Mouse (Mus musculus): ENCODE measurements around the gene Gm20388. TPM values are rescaled to one million over a fixed set of nuclear protein-coding genes. Genes with fewer than 3 reads are reported as not detected.

Gm20388 gene
- total RNA-seq, 2 experiments from 2014 or later = 2.4 to 2.6 TPM

DNA sequence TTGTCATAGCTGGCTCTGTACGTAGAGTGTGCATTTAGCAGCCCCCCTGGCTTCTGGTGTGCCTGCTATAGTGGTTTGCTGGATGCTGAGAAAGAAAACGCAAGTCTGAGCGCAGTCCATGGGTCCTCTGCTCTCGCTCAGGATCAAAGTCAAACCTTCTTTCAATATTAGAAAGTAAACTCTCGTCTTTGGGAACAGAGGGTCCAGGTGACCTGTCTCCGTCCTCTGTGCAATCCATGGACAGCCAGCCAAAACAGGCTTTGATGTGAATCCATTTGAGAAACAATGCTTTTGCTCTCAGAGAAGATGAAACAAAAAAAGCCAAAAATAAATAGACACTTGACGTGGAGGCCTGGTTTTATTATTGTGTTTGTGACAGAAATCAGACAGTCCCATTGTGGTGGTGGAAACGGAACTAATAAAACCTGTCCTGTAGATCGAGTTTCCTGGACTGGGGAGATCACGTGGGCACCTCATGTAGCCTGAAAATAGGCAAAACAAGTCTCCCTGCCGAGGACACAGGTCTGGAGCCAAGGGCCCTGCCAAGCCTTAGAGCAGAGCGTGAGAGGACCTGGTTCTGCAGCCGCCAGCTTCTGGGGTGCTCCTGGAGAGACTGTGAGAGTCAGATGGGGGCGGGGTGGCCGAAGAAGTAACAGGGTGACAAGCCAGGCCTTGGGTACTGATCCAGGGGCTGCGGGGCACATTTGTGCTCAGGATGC lies 3902.7 kb downstream of the Gm20388 start:
- no peak overlapping the region for H3K4me3 ChIP-seq
- TF ChIP-seq CTCF (IDR thresholded peaks at IDR 0.05) = no peak
- intact Hi-C loops (cut with DNase I) = no loop called here
- DNase-seq (ENCODE audit: extremely low spot score in 1 of 2, low spot score in 2 of 2) = no peak
- H3K27ac ChIP-seq = peak overlapping the region; percentile 22

DNA sequence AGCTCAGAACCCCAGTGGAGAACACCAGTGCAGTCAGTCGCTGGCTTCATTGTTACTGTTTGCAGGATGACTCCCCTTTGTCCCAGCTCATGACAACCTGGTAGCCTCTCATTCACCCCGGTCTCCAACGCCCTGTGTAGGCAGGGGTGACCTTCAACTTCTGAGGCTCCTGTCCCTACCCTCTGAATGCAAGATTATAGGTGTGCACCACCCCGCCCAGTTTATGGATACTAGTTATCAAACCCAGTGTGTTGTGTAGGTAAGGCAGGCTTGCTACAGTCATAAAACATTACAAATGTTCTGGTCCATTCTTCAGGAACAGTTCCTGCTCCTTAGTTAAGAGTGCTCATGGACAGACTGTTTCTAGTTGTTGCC lies 3903.2 kb downstream of the Gm20388 start:
- intact Hi-C loops (cut with DNase I) = no loop called here
- no peak for DNase-seq (ENCODE audit: extremely low spot score in 1 of 2, low spot score in 2 of 2)
- no peak for TF ChIP-seq CTCF (IDR thresholded peaks at IDR 0.05)
- Histone ChIP-seq H3K27ac (peak overlapping the region; percentile 22), H3K4me3 (no peak overlapping the region)

DNA sequence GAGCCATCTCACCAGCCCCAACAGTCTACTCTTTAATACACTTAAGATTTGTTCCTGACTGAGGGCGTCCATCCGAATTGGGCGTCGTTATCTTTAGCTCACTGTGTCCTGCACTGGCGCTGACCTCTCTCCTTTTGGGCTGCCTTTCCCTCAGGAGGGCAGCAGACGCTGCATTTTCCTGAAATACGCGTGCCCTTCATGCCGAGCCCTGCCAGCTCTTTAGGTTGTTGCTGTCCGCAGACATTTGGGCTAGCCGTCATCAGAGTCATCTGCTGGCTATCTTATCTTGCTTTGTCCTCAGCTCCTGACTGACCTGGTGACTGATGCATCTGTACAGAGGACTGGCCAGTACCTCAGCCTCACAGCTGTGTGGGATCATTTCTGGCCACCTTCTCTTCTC lies 3904.7 kb downstream of the Gm20388 start:
- Histone ChIP-seq H3K4me3 (no peak overlapping the region), H3K27ac (0 out of 2 replicates have a peak overlapping the region, but pooled peaks have one; percentile 47)
- intact Hi-C loops (cut with DNase I) = no loop called here
- no peak for TF ChIP-seq CTCF (IDR thresholded peaks at IDR 0.05)
- no peak for DNase-seq (ENCODE audit: extremely low spot score in 1 of 2, low spot score in 2 of 2)

DNA sequence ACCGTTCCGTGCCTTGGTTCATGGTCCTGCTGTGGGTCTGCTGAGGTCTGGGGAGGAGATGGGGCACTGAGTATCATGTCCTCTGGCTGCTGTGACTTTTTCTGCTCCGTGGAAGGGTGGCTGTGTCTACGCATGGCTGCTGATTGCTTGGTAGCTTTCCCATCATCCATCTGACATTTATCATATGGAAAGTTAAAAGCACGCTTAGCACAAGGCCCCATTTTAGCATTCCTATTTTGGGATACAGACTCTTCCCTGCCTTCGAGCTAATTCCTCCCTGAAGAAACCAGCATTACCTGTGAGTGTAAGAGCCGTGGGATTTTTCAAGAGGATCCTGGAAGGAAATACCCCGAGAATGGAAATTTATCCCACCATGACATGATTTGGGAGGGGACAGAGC lies 3906.3 kb downstream of the Gm20388 start:
- DNase-seq (ENCODE audit: extremely low spot score in 1 of 2, low spot score in 2 of 2) = no peak
- TF ChIP-seq CTCF (IDR thresholded peaks at IDR 0.05) = no peak
- no peak overlapping the region for H3K4me3 ChIP-seq
- intact Hi-C loops (cut with DNase I) = no loop called here
- peak overlapping the region; percentile 83 for H3K27ac ChIP-seq

DNA sequence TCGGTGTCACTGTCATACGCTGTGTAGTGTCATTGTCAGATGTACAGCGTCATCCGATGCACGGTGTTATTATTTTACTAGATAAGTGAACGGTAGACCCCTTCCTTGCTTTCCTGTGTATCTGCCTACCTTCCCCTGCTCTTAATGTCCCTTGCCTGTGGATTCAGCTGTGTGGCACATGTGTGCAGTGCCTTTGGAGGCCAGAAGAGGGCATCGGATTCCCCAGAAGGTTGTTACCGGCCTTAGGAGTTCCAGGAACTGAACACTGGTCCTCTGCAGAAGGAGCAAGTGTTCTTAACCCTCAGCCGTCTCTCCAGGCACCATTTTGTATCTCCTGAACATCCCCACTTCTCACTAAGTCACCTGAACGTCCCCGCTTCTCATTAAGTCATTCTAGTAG lies 3907.1 kb downstream of the Gm20388 start:
- intact Hi-C loops (cut with DNase I) = no loop called here
- Histone ChIP-seq H3K27ac (peak overlapping the region; percentile 83), H3K4me3 (no peak overlapping the region)
- DNase-seq (ENCODE audit: extremely low spot score in 1 of 2, low spot score in 2 of 2) = no peak
- peak; percentile 14 for TF ChIP-seq CTCF (IDR thresholded peaks at IDR 0.05)

DNA sequence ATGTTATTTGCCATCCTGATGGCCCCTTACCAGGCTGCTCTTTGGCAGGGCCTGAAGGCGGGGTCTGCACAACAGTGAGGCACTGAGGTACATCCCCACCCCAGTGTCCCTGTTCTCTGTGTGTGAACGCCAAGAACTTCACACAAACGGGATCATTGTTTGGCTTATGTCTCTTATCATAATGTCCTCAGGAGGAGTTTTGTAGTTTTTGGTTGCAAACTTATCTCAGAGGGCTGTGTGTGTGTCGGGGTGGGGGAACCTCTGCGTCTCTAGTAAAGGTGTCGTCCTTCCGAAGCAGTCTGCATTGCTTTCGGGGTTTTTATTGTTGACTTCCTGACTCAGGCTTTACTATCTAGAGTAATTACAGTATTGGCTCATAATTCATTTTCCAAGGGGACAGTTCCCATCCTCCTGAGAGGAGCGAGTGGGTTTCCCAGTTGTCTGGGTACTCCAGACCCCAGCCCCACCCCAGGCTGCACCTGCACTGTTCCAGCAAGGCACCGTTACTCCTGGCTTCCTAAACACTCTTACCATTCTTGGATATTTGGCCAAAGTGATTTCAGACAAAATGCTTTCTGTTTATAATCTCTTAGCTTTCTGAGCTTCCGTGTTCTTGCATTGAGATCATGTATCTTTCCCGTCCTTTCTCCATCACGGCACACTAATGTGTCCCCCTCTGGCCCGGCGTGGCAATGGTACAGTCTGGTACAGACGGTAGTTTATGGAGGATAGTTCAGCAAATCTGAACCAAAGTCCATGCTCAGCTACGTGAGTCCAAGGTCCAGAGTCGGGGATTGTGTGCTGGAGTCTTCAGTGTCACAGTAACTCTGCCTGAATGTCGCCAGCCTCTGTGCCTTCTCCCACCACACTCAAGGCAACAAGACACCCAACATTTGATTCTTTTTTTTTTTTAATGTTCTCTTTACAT lies 3909.3 kb downstream of the Gm20388 start:
- Histone ChIP-seq H3K27ac (peak overlapping the region; percentile 48; the same call in 1 of the 2 replicates), H3K4me3 (no peak overlapping the region)
- TF ChIP-seq CTCF (IDR thresholded peaks at IDR 0.05) = no peak
- intact Hi-C loops (cut with DNase I) = no loop called here
- DNase-seq (ENCODE audit: extremely low spot score in 1 of 2, low spot score in 2 of 2) = no peak

DNA sequence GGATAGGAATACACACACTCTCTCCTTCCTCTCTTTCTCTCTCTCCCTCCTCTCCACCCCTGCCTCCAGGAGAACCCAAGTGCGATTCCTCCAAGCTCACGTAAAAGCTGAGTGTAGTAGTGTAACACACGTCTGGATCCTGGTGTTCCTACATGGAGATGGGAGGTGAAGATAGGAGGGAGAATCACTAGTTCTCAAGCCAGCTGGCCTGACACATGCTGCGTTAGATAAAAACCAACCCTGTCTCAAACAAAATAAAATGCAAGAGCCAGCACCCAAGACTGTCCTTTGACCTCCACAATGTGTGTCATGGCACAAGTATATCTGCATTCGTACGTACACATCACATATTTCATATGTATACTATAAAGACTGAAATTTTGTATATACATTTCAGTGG lies 3910.1 kb downstream of the Gm20388 start:
- Histone ChIP-seq H3K27ac (peak overlapping the region; percentile 48; the same call in 1 of the 2 replicates), H3K4me3 (no peak overlapping the region)
- DNase-seq (ENCODE audit: extremely low spot score in 1 of 2, low spot score in 2 of 2) = no peak
- intact Hi-C loops (cut with DNase I) = no loop called here
- no peak for TF ChIP-seq CTCF (IDR thresholded peaks at IDR 0.05)

DNA sequence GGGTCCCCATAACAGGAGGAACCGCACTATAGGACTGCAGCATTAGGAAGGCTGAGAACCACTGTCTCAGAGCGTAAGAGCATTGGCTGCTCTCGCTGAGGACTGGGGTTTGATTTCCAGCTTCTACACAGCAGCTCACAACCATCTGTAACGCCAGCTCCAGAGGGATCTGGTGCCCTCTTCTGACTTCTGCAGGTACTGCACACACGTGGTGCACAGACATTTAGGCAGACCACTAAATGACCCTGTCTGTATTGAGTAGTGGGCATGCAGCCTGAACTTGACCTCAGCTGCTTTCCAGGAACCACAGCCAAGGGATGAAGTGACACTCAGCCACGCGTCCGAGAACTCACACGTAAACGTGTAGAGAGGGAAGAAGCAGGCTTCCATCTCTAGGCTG lies 3912.5 kb downstream of the Gm20388 start:
- Histone ChIP-seq H3K27ac (no peak overlapping the region), H3K4me3 (no peak overlapping the region)
- TF ChIP-seq CTCF (IDR thresholded peaks at IDR 0.05) = peak; percentile 44
- DNase-seq (ENCODE audit: extremely low spot score in 1 of 2, low spot score in 2 of 2) = no peak
- intact Hi-C loops (cut with DNase I) = no loop called here

DNA sequence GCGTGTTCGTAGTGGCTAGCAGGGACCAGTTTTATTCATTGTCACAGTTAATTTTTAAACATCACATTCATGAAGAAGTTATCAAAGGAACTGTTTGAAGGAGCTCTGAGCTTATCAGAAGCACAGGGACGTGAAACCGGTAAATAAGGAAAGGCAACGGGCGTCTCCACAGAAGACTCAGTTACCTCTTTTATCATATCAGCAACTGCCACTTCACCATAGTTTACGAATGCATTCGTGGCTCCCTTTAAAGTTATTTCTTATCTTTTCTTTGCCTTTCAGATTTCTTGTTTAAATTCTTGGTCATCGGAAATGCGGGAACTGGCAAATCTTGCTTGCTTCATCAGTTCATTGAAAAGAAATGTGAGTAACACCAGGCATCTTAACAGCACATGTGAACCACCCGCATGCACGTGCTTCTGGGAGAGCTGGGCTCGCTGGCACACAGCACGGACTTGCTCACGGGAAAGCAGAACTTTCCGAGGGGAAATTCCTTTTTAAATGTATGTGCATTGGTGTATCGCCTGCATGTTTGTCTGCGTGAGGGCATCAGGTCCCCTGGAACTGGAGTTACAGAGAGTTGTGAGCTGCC lies 3913.0 kb downstream of the Gm20388 start:
- Histone ChIP-seq H3K27ac (no peak overlapping the region; the same call in 1 of the 2 replicates), H3K4me3 (no peak overlapping the region)
- no peak for DNase-seq (ENCODE audit: extremely low spot score in 1 of 2, low spot score in 2 of 2)
- intact Hi-C loops (cut with DNase I) = no loop called here
- no peak for TF ChIP-seq CTCF (IDR thresholded peaks at IDR 0.05)

DNA sequence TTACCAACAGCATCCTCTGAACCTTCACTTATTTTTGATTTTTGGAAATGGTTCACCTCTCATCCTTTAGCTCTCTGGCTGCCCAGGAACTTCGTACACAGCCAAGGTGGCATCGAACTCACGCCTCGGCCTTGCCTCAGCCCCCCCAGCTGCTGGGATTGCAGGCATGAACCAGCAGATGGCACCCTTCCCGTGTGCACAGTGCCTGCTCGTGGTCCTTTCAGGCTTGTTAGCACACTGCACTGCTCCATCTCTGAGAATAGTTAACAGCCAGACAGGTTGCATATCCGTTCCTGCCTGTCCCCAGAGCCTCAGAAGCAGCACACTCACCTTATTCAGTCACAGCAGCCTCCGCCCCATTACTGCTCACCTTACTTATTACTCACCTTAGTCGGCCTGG lies 3915.4 kb downstream of the Gm20388 start:
- Histone ChIP-seq H3K4me3 (no peak overlapping the region), H3K27ac (no peak overlapping the region)
- TF ChIP-seq CTCF (IDR thresholded peaks at IDR 0.05) = peak; percentile 51
- intact Hi-C loops (cut with DNase I) = no loop called here
- no peak for DNase-seq (ENCODE audit: extremely low spot score in 1 of 2, low spot score in 2 of 2)

DNA sequence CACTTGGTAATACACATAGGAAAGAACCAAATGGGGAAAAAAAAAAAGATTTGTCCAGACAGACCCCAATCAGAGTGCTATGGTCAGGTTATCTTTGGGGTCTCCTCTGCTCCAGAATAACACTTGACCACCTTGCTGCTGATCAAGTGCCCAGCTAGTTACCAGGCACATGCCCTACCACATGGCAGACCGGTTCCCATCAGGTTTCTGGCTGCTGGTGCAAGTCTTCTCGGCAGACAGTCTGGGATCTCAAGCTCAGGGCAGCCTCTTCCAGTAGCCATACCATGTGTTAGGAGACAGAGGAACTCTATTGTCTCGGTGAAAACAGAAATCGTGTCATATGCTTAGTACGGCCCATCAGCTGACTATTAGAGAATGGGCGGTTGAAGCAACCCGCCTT lies 3916.1 kb downstream of the Gm20388 start:
- no peak for TF ChIP-seq CTCF (IDR thresholded peaks at IDR 0.05)
- Histone ChIP-seq H3K4me3 (no peak overlapping the region), H3K27ac (no peak overlapping the region)
- intact Hi-C loops (cut with DNase I) = no loop called here
- no peak for DNase-seq (ENCODE audit: extremely low spot score in 1 of 2, low spot score in 2 of 2)

DNA sequence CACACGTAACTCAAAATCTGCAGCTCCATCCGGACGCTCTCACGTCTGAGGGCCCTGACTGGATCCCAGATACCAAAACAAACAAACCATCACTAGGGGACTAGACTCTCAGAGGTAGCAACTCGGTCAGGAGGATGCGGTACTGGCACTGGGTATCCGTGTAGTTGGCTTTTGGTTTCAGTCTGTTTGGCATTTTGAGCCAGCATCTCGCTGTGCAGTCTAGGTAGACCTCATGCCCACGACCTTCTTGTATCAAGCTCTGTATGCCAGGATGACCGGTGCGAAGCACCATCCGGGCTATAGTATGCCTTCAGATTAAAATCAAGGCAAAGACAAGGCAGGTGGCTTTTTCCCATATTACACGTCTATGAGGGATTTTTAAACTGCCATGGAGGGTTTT lies 3916.9 kb downstream of the Gm20388 start:
- Histone ChIP-seq H3K4me3 (no peak overlapping the region), H3K27ac (no peak overlapping the region)
- DNase-seq (ENCODE audit: extremely low spot score in 1 of 2, low spot score in 2 of 2) = no peak
- intact Hi-C loops (cut with DNase I) = no loop called here
- TF ChIP-seq CTCF (IDR thresholded peaks at IDR 0.05) = no peak
